Mouse (Mus musculus): ENCODE measurements around the gene Kcnj6. TPM values are rescaled to one million over a fixed set of nuclear protein-coding genes. Genes with fewer than 3 reads are reported as not detected.

The Kcnj6 gene
- polyA plus RNA-seq, 1 experiment: not detected

- Histone ChIP-seq H3K4me3 (replicated peaks; ENCODE audit: control insufficient read depth, low read depth, low read length) (no peak overlapping the region), H3K4me1 (ENCODE audit: control insufficient read depth, insufficient read depth, low read length) (no peaks in the 10 kb centered on the region), H3K27ac (ENCODE audit: control insufficient read depth, insufficient read depth, low read depth, low read length, poor library complexity) (no peak overlapping the region)
- TF ChIP-seq POLR2A (IDR thresholded peaks at IDR 0.05; ENCODE audit: borderline replicate concordance, control insufficient read depth, low read depth, low read length): no peak
- TF ChIP-seq CTCF (IDR thresholded peaks at IDR 0.05; ENCODE audit: control insufficient read depth, insufficient read depth, low read length): no peak
- WGBS: 37% methylated on average over 5 of the region's 5 CpGs
Observed at GRCm38 (mm10) chr16:94773928-94774327, 223.6 kb downstream of the Kcnj6 start.

GRCm38 (mm10) chr16:94767606-94768005 is 229.9 kb downstream of the Kcnj6 start:
- no peak for TF ChIP-seq CTCF (IDR thresholded peaks at IDR 0.05; ENCODE audit: control insufficient read depth, insufficient read depth, low read length)
- no peaks in the 10 kb centered on the region for H3K4me1 ChIP-seq (ENCODE audit: control insufficient read depth, insufficient read depth, low read length)
- H3K4me3 ChIP-seq (replicated peaks; ENCODE audit: control insufficient read depth, low read depth, low read length): no peak overlapping the region
- H3K27ac ChIP-seq (ENCODE audit: control insufficient read depth, insufficient read depth, low read depth, low read length, poor library complexity): no peak overlapping the region
- 77% methylated on average over 6 of the region's 6 CpGs for WGBS

- no peak overlapping the region for H3K4me3 ChIP-seq (replicated peaks; ENCODE audit: control insufficient read depth, low read depth, low read length)
- WGBS: 59% methylated on average over 8 of the region's 8 CpGs
- no peak overlapping the region for H3K27ac ChIP-seq (ENCODE audit: control insufficient read depth, insufficient read depth, low read depth, low read length, poor library complexity)
- TF ChIP-seq POLR2A (IDR thresholded peaks at IDR 0.05; ENCODE audit: borderline replicate concordance, control insufficient read depth, low read depth, low read length) (no peak), CTCF (IDR thresholded peaks at IDR 0.05; ENCODE audit: control insufficient read depth, insufficient read depth, low read length) (no peak)
- H3K4me1 ChIP-seq (ENCODE audit: control insufficient read depth, insufficient read depth, low read length): no peaks in the 10 kb centered on the region
Observed at GRCm38 (mm10) chr16:94765129-94765528, 232.4 kb downstream of the Kcnj6 start.

GRCm38 (mm10) chr16:94760732-94761131 is 236.8 kb downstream of the Kcnj6 start:
- TF ChIP-seq CTCF (IDR thresholded peaks at IDR 0.05; ENCODE audit: control insufficient read depth, insufficient read depth, low read length) (no peak), POLR2A (IDR thresholded peaks at IDR 0.05; ENCODE audit: borderline replicate concordance, control insufficient read depth, low read depth, low read length) (no peak)
- H3K4me3 ChIP-seq (replicated peaks; ENCODE audit: control insufficient read depth, low read depth, low read length): no peak overlapping the region
- WGBS: 54% methylated on average over 11 of the region's 11 CpGs
- H3K27ac ChIP-seq (ENCODE audit: control insufficient read depth, insufficient read depth, low read depth, low read length, poor library complexity): no peak overlapping the region
- H3K4me1 ChIP-seq (ENCODE audit: control insufficient read depth, insufficient read depth, low read length): no peaks in the 10 kb centered on the region

- 88% methylated on average over 5 of the region's 5 CpGs for WGBS
- no peak overlapping the region for H3K27ac ChIP-seq (ENCODE audit: control insufficient read depth, insufficient read depth, low read depth, low read length, poor library complexity)
- no peak overlapping the region for H3K4me3 ChIP-seq (replicated peaks; ENCODE audit: control insufficient read depth, low read depth, low read length)
- H3K4me1 ChIP-seq (ENCODE audit: control insufficient read depth, insufficient read depth, low read length): no peaks in the 10 kb centered on the region
- TF ChIP-seq POLR2A (IDR thresholded peaks at IDR 0.05; ENCODE audit: borderline replicate concordance, control insufficient read depth, low read depth, low read length) (no peak), CTCF (IDR thresholded peaks at IDR 0.05; ENCODE audit: control insufficient read depth, insufficient read depth, low read length) (no peak)
Observed at GRCm38 (mm10) chr16:94759761-94760160, 237.7 kb downstream of the Kcnj6 start.

GRCm38 (mm10) chr16:94758606-94759005 is 238.9 kb downstream of the Kcnj6 start:
- H3K4me1 ChIP-seq (ENCODE audit: control insufficient read depth, insufficient read depth, low read length): no peaks in the 10 kb centered on the region
- 71% methylated on average over 3 of the region's 3 CpGs for WGBS
- H3K4me3 ChIP-seq (replicated peaks; ENCODE audit: control insufficient read depth, low read depth, low read length): no peak overlapping the region
- H3K27ac ChIP-seq (ENCODE audit: control insufficient read depth, insufficient read depth, low read depth, low read length, poor library complexity): no peak overlapping the region
- TF ChIP-seq POLR2A (IDR thresholded peaks at IDR 0.05; ENCODE audit: borderline replicate concordance, control insufficient read depth, low read depth, low read length) (no peak), CTCF (IDR thresholded peaks at IDR 0.05; ENCODE audit: control insufficient read depth, insufficient read depth, low read length) (no peak)

- Histone ChIP-seq H3K4me1 (ENCODE audit: control insufficient read depth, insufficient read depth, low read length) (no peaks in the 10 kb centered on the region), H3K4me3 (replicated peaks; ENCODE audit: control insufficient read depth, low read depth, low read length) (no peak overlapping the region), H3K27ac (ENCODE audit: control insufficient read depth, insufficient read depth, low read depth, low read length, poor library complexity) (no peak overlapping the region)
- WGBS: 16% methylated on average over 6 of the region's 6 CpGs
- TF ChIP-seq CTCF (IDR thresholded peaks at IDR 0.05; ENCODE audit: control insufficient read depth, insufficient read depth, low read length) (no peak), POLR2A (IDR thresholded peaks at IDR 0.05; ENCODE audit: borderline replicate concordance, control insufficient read depth, low read depth, low read length) (no peak)
Observed at GRCm38 (mm10) chr16:94756352-94756751, 241.1 kb downstream of the Kcnj6 start.

- H3K4me1 ChIP-seq (ENCODE audit: control insufficient read depth, insufficient read depth, low read length): no peaks in the 10 kb centered on the region
- TF ChIP-seq CTCF (IDR thresholded peaks at IDR 0.05; ENCODE audit: control insufficient read depth, insufficient read depth, low read length): no peak
- no peak overlapping the region for H3K4me3 ChIP-seq (replicated peaks; ENCODE audit: control insufficient read depth, low read depth, low read length)
- 94% methylated on average over 1 of the region's 1 CpGs for WGBS
- H3K27ac ChIP-seq (ENCODE audit: control insufficient read depth, insufficient read depth, low read depth, low read length, poor library complexity): no peak overlapping the region
Observed at GRCm38 (mm10) chr16:94753453-94753852, 244.0 kb downstream of the Kcnj6 start.

GRCm38 (mm10) chr16:94752781-94753180 is 244.7 kb downstream of the Kcnj6 start:
- Histone ChIP-seq H3K4me3 (replicated peaks; ENCODE audit: control insufficient read depth, low read depth, low read length) (no peak overlapping the region), H3K27ac (ENCODE audit: control insufficient read depth, insufficient read depth, low read depth, low read length, poor library complexity) (no peak overlapping the region), H3K4me1 (ENCODE audit: control insufficient read depth, insufficient read depth, low read length) (no peaks in the 10 kb centered on the region)
- 74% methylated on average over 10 of the region's 10 CpGs for WGBS
- TF ChIP-seq POLR2A (IDR thresholded peaks at IDR 0.05; ENCODE audit: borderline replicate concordance, control insufficient read depth, low read depth, low read length): no peak
- TF ChIP-seq CTCF (IDR thresholded peaks at IDR 0.05; ENCODE audit: control insufficient read depth, insufficient read depth, low read length): no peak
